Mouse (Mus musculus): ENCODE data around the gene Cmtr2. TPM values are rescaled to one million over a fixed set of nuclear protein-coding genes. Genes with fewer than 3 reads are reported as not detected.

Cmtr2 gene
- 1 to 10 TPM; 5.3 to 6.8 TPM for total RNA-seq (2021)

DNA sequence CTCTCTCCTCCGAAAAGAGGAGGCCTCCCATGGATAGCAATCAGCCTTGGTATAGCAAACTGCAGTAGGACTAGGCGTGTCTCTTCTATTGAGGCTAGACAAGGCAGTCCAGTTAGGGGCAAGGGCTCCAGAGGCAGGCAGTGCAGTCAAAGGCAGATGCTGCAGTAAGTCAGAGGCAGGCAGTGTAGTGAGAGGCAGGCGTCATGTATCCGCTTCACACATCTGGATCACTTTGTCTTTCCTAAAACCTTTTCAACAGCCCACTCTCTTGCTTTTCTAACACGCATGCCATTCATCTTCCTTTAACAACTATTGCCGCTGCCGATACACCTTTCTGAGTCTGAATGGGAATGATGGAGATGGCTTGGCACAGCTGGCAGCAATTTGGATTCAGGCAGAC lies at the start of gene Cmtr2:
Gene Cmtr2 (plus strand): TSS at position 301 of the 400 bp plus-strand sequence.
- no peak for DNase-seq

DNA sequence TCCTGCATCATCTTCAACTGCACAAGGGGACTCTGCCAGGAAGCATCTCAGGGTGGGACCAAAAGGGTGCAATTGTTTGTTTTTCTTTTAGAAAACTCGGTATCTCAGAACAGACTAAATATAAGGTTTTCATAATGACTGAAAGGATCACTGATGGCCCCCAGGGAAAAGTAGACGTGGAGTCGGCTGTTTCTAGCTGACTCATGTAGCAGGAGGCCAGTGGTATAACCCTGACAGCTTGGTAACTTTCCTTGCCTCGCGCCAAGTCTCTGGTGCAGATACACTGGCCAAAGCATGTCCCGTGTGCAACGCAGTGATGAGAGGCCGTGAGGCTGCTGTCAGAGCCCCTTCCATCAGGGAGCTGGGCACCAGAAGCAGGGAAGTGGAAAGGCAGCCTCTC lies 49.2 kb upstream of the Cmtr2 start:
- no peak for DNase-seq

DNA sequence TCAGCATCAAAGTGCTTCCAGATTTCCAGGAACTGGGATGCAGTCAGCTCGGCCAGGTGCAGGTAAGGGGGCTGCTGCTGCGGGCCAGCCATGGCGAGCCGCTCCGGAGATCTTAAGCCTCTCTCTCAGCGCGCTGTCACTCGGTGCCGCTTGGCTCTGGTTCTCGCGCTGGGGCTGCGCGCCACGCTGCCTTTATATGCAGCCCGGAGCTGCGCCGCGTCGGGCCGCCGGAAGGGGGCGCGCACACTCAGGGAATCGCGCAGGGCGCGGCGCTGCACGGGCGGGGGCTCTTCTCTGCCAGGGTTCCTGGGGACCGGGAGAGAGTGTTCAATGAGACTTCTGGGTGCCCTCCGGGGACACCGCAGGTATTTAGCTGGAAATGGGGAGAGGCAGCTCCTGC lies 47.4 kb upstream of the Cmtr2 start, which contains the start of gene Calb2:
Gene Calb2 (minus strand): TSS at position 165 of the 400 bp plus-strand sequence.
- DNase-seq = peak; percentile 63 to 71

DNA sequence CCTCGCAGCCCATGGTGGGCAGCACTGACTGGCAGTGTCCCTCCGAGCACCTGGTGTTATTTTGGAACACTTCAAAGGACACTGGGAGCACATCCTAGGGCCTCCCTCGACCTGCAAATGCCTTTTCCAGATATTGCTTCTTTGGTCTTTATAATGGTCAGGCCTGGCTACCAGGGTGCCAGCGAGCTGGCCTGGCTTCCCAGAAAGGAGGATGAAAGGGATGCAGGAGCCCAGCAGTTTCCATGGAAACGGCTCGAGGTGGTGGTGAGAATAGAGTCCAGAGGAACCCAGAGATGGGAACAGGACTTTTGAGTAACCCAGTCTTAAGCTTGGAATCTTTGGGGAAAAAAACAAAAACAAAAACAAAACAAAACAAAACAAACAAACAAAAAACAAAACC lies 43.3 kb upstream of the Cmtr2 start:
- no peak for DNase-seq

DNA sequence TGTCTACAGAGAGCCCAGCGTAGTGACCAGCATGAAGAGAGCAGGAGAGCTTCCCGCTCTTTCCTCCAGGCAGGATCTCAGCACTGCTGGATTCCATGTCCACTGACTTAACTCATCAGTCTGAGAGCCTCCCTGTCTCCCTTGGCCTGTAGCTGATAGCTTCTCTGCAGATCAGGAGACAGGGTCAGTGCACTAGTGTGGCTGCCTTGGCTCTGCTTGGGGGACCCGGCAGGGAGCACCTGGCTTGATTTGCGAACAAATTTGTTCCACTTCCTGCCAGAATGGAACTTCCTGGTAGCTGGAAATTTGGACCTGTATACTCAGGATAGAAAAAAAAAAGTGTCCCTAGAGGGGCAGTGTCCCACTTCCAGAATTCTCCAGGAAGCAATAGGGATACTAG lies 40.6 kb upstream of the Cmtr2 start:
- no peak for DNase-seq

DNA sequence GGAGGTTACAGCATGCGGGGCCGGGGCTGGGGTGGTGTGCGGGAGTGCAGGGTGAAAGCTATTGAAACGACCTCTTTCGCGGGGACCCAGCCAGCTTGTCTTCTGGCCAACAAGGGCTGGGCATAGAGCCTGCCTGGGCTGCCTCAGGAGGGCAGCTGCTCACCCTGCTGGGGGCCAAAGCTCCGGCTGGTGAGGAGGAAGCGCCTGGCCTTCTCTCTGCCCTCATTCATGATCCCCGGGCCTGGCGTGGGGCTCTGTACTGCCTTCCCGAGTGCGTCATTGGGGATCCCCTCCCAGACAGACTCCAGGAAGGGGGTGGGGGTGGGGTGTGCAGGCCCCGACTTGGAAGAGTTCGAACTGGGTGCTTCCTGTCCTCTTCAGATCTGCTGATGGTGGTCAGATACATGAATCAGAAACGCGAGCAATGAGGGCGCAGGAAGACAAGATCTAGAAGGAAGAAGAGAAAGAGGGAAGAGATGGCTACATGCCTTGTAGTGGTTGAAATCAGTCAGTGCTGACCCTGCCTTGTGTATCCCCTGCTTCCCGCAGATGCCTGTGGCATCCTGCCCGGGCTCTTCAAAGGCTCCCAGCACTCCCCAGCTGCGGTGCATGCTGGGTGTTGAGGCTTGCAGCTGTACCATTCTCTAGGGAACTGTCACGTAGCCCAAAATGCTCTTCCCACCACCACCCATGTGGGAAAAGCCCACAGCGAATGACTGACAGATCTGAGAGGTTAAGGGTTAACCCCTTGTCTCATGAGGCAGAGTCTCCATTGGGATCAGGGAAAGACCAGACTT lies 37.9 kb upstream of the Cmtr2 start:
- peak; percentile 26 to 50 for DNase-seq

DNA sequence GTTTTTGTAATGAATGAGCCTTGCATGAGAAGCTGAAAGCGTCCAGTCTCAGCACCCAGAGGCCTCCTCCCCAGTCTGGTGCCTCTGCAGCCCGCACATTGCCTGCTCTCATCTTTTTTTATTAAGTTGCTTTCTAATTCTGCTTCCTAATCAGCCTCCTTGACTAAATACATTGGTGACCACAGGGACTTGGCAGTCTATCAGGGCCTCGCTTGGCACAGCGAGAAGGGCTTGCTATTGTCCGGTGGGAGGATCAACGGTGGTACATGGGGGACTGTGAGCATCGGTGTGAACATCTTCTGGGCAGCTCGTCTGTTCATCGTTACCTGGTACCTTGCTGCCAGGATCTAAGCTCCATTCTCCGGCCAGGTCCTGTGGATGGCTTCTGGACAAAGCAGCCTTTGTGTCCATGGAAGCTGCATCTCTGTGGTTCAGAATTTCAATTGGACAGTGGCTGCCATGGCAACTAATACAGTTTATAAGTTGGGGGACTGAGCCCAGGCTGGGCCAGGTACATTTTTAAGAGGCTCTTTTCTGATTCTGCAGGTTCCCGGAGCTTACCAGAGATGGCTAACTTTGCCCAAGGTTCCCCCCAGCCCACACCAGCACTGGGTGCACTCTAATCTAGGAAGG lies 32.6 kb upstream of the Cmtr2 start:
- DNase-seq = no peak

DNA sequence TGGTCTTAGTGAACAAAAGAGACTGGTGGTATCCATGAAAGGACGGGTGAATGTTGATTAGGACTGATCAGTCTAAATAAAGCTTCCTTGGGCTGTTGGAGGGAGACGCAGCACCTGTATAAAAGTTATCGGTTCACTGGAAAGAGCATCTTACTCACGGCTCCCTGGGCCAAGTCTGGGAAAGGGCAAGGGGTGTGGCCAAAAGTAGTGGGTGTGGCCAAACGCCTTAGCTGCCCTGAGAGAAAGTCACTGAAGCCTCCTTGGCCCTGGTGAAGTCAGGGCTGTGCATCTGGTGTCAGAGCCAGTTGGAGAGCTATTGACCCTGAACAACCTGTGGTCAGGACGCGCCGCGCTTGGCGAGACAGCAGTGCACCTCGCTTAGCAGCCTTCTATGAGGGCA lies 31.7 kb upstream of the Cmtr2 start:
- DNase-seq = no peak

DNA sequence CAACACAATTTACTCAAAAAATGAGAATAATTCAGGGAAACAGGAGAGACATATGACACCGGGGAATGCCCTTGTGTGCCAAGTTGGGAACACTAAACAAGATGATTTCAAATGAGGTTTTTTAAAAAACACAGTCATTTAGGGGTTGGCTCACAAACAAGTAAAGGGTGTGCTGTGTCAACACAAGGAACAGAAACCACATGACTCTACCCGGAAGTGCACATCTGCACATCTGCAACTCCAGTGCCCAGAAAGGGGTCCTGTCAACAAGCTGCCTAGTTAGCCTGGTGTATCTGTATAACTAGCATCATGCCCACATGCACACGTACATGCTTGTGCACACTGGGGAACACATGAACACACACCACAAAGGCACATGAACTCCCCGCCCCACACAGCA lies 29.9 kb upstream of the Cmtr2 start:
- DNase-seq = no peak

DNA sequence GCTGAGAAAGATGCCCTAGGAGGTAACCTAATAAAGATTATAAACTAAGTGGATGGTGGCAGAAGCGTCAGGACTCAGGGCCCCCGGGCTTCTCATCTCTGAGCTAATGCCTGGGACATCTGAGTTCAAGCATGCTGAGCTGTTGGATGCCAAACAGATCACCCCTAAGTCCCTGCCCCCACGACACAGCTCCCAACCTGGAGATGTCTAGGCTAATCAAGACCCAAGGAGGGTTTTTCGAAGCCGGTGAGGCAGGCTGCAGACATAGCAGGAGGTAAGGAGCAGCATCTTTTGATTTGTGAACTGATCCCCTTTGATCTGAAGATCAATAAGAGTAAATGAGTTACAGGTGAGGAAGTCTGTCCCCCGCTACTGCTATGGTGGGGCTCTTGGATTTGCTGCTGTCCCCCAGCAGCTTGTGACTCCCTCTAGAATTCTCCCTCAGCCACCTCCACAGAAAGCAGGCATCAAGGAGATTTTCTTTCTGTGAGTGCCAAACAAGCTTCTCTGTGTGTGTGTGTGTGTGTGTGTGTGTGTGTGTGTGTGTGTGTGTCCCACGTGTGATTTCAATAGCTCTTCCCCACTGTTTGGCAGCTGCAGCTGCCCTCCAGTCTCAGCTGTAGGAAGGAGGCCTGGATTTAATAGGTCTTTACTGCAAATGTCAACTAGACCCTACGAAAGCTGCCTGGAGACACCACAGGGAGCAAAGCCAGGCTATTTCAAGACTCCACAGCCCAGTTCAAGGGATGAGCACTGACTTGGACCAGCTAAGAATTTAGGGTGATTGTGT lies 26.3 kb upstream of the Cmtr2 start:
- no peak for DNase-seq

DNA sequence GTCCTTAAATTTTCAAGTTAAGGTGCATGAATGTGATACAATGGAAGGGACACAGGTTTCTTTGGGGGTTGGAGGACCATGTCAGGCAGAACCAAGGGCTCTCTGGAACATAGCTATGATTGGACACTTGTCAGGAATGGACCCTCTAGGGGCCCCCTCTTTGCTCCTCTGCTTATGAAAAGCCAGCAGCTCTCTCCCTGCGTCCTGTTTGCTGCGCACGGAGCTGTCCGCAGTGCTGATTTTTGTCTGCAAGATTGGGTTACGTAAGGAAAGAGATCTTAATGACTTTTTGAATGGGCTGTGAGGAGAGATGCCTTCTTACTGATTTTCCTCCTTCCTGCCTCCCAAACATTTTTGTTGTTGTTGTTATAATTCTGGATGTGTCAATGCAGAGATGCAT lies 18.8 kb upstream of the Cmtr2 start:
- DNase-seq = no peak

DNA sequence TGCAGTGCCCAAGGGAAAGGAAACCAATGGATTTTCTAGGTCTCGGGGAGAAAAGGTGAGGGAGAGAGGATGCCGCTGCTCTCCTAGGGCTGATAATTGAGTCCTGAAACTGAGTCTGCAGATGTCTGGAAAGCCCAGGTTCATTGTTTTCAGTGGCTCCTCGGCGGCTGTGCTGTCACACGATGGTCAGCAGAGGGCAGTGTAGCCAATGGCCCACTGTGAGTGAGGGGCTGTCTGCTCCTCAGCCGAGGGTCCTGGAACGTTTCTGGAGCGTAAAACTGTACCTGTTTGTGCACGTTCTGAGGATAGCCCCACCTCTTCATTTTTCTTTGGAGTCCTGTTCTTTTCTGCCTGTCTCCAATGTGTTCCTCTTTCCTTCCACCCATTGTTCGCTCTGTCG lies 13.7 kb upstream of the Cmtr2 start:
- no peak for DNase-seq

DNA sequence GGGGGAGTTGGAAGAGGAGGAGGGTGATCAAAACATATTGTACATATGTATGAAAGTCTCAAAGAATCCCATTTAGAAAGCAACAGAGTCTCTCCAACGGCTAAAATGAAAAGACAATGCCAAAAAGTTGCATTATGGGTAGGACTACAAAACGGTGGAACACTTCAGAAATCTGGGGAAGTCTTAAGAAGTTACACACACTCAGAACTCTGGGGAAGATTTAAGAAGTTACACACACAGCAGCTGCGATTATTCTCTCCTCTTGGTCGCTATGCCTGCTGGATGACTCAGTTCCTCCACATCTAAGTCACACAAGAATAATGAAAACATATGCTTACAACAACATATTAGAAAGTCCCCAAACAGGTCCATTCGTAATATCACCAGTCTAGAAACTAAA lies 788 bp downstream of the Cmtr2 start:
- no peak for DNase-seq

DNA sequence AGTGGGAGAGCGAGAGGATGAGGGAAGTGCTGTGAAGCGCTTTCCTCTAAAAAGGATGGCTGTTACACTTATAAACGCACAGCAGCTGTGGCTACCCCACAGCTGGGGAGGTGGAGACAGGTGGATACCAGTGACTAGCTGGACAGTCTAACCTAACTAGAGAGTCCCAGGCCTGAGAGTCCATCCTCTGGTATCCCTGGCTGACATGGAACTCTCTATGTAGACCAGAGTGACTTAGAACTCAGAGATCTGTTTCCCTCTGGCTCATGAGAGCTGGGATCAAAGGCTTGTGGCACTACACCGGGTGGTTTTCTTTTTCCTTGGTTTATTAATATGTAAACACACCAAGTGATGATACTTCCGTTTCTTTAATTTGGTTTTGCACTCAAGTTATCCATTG lies 1.7 kb downstream of the Cmtr2 start:
- no peak for DNase-seq

DNA sequence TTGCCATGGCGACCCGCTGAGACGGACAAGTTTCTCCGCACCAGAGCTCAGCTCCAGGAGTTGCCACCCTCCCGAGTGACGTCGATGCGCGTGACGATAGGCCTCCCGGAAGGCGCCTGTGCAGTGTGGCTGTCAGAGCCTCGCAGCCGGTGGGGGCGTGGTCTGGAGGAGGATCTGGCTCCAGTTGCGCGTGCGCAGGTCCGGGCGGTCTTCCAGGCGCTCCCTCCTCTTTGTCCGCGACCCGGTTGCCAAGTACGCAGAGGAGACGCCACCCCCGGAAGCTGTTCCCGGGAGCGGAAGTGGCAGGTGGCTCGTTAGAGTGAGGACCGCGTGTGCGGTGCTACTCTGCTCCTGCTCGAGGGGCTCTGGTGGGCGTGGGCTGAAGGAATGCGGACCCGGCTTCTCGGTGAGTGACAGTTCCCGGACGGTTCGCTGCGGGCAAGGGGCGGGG lies 2.2 kb downstream of the Cmtr2 start:
- DNase-seq = peak; percentile 100

DNA sequence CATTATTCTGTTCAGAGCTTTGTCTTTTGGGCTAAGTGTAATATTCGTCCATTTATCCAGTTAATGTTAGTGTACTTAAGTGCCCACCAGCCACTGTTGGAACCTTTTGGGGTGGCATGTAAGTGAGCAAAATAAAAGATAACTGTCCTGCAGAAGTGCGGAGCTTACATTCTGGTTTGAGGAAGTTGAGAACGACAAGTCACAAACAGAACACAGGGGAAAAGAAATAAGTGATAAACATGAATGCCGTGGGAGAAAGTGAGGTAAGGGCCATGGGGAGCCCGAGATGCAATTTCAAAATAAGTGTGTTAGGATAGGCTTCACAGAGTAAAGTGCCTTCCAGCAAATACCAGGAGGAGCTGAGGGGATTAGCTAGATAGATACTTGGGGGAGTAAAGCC lies 3.0 kb downstream of the Cmtr2 start:
- DNase-seq = no peak

DNA sequence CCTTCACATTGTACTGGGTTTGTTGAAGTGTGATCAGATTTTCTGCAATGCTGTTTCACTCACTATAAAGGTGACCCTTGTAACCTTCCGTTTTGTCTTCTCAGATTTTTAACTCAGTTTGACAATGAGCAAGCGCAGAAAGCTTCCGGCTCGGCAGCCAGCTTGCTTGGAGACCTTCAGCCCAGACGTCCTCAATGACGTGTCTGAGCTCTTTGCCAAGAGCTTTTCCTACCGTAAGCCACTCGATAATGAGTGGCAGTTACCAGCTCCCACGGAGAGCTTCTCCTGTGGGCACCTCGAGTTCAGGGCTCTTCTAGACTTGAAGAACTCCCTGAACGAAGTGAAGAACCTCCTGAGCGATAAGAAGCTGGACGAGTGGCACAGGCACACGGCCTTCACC lies 5.5 kb downstream of the Cmtr2 start:
- no peak for DNase-seq

DNA sequence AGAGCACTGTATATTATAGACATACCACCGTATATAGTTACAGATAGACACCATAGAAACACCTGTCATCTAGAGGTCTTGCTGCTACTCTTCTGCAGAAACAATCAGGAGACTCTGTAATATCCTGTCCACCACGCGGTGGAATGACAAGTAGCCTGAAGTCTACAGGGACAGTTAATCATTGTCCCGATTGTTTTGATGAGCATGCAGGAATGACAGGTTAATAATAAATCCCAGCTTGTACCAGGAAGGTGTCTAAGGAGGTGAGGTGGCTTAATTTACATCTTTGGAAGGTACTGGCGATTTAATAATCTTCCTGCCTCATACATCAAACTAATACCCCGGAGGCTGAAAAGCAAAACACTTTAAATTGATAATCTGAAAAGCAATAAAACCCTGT lies 15.3 kb downstream of the Cmtr2 start:
- no peak for DNase-seq

DNA sequence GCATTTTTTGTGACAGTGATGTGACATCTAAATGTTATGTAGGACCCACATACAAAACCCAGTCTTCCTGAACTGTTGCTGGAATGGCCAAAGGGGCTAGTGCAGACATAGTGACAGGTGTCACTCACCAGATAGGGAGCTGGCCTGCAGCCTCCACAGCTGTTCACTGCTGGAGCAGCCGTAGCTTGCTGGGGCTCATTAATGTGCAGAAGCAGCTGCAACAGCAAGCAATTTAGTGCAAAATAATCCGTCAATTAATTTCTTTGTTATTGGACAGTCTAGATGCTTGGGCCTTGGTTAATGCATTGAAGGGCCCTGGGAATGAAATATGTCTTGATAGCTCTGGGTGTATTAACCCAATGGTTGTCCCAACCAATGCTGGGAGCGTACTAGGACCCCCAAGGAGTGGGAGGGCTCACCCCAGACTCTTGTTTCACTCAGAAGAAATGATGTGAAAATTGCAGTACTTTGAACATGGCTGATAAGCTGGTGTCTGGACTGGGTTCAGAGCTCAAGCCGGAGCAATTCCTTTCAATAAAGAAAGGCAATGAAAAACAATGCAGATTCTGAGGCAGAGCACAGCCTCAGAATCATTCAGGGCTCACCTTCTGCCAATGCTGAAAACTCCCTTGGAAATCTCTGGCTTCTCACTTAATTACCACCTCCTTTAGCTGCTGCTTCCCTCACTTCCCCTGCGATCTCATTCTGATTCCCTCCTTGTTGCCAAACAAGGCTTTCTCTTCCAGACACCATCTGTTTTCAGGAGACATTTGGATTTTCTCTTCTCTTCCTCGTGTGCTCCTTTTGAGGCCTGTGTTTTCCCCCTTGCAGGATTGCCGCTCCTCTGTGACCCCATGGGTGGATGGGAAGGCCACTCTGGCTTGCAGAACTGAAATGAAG lies 27.1 kb downstream of the Cmtr2 start:
- DNase-seq = no peak

DNA sequence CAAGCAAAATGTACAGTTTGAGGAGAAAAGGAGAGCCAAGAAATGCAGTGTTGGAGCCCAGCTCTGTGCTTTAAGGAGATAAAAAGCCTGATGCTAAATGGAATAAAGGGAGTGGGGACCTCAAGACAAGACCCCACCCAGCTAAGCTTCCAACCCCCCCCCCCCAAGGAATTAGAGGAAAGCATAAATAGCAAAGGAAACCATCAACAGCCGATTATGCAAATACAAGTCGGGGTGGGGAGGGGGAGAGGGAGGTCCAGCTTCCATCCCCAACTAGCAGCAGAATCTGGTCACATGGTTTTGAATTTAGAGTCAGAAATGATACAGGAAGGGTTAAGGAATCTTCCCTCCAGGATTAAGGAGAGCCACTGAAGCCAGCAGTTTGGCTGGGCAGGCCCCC lies 29.1 kb downstream of the Cmtr2 start:
- DNase-seq = no peak

DNA sequence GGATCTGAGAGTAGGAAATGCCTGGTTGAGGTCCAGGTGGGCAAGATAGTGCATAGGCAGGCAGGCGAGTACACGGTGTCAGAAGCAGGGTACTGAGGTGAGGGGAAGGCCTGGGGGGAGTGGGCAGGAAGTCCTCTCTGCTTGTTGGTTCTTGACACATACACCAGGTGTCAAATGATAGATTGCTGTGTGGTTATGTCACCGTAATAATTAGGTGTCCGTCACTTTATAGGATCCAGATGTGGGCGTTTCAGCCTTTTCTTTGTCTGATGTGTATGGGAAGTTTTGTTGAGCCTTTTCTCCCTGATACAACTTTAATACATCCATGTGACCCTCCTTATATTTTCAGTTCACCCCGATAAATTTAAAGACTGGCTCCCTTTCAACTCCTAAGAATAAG lies 31.8 kb downstream of the Cmtr2 start:
- DNase-seq = no peak

DNA sequence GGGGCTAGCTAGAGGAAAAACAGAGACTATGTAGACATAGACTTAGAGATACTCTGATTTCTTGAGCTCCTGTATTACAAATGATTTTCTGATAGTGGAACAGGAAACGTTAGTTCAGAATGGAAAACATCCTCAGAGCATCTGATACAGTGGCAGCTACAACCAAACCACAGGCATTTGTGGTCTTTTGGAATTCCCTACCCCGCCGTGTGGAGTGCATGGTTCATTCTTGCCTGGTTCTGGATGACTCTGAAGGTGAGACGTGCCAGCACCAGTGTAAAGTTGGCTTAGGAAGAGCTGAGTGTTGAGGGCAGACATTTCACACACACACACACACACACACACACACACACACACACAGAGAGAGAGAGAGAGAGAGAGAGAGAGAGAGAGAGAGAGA lies 38.5 kb downstream of the Cmtr2 start:
- no peak for DNase-seq

All from layer of hippocampus, postnatal 36 days (tissue).